Mouse (Mus musculus) liver, embryonic 18 days (tissue): ENCODE measurements around the gene Il11. TPM values are rescaled to one million over a fixed set of nuclear protein-coding genes. Genes with fewer than 3 reads are reported as not detected.

ENCODE experiments used
- polyA plus RNA-seq: library from polyadenylated mRNA; depleted of rRNA; stranded (reverse); fragments of >200 nt; gene quantifications from 2 replicates; pipeline ENCODE4 v1.2.3, GENCODE M21; 2012; rRNA removed

The Il11 gene
- 0.02 and 0.13 TPM in 2 replicates for polyA plus RNA-seq

GRCm38 (mm10) chr7:4782759-4783158, at the start of gene Il11, which contains the start of gene Tmem190:
TSS of gene Il11 (minus strand) at chr7:4782859.
TSS of gene Tmem190 (plus strand) at chr7:4782937.

GRCm38 (mm10) chr7:4812303-4813104, 29.8 kb upstream of the Il11 start, which contains the start of gene Ube2s:
TSS of gene Ube2s (minus strand) at chr7:4812590.

GRCm38 (mm10) chr7:4792278-4793212, 9.9 kb upstream of the Il11 start, which contains the start of gene Rpl28:
TSS of gene Rpl28 (plus strand) at chr7:4792874.

DNA sequence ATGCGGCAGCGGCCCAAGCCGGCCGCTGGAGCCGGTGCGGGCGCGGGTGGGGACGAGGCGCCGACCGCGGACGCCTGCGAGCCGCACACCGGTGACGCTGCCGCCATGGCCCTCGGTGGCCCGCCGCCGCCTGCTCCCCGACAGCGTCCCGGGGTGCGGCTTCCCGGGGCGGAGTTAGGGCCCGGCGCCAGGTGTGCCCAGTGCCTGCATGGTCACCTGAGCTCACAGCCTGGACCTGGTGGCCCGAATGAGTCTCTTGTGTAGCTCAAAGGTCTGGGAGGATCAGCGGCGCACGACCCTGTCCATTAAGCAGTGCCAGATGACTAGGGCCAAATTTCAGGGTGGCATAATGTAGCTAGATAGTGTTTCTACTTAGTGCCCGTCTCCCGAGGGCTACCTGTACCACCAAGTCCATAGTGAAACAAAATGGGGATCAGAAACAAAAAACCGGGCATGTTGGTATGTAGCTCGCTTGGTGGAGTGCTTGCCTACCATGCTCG, 6.8 kb upstream of the Il11 start, which contains the start of gene Tmem238:
Gene Tmem238 (minus strand): TSS at position 221 of the 500 bp plus-strand sequence.

GRCm38 (mm10) chr7:4771202-4771601, 11.5 kb downstream of the Il11 start, which contains the start of gene Fam71e2:
TSS of gene Fam71e2 (minus strand) at chr7:4771302.

GRCm38 (mm10) chr7:4752821-4753570, 29.7 kb downstream of the Il11 start, which contains the start of gene Cox6b2:
TSS of gene Cox6b2 (minus strand) at chr7:4753094.

DNA sequence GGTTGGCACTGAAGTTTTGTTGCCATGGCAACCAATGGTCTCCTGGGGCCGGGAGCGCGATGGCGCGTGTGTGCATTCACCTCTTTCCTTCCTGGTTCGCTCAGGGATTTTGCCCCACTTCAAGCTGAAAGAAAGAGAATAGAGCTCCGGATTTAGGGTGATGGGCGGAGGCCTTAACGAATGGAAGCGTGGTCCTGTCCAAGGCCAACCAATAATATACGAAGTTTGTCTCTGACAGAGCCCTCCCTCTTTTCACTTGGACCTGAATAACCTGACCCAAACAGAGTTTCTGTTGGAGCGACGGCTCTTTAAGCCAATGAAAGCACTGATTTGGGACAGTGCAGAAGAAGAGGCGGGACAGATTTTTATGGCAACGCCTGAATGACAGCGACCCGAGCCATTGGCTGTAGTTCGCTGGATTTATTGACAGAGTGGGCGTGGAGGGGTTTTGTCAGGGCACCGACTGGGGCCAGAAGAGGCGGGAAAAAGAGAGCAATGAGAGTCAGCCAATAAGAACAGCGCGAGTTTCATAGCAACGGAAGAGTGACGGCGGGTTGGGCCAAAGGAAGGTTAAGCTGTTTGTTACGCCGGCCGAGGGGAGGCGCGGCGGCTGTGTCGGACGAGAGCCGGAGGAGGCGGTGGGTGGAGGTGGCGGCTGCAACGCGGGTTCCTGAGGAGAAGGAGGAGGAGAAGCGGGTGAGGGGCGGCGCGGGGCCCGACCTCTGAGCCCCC, 42.9 kb downstream of the Il11 start, which contains the start of gene Kmt5c:
Gene Kmt5c (plus strand): TSS at position 572 of the 732 bp plus-strand sequence.

DNA sequence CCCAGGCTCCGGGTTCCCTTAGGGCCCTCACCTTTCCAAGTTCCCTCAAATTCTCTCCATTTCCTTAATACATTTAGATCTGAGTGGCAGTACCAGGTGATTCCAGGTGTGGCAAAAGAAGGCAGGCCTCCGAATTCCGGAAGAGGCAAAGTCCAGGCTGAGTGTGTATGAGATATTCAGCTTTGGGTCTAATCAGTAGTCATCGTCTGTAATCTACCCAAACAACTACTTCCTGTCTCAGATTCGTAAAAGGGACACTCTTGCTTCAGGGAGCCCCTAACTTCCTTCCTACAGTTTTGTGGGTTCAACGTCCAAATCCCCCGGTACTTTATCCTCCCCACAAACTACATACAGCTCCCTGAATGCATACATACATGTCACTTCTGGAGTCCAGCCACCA, 57.5 kb downstream of the Il11 start, which contains the start of gene Tmem150b:
Gene Tmem150b (minus strand): TSS at position 81 of the 400 bp plus-strand sequence.

Other genes starting within 250 kb of the Il11 start
- gene Syt5, start 235.3 kb downstream of the Il11 start, polyA plus RNA-seq, result 0.25 and 0.27 TPM in 2 replicates
- gene Ptprh, start 178.8 kb downstream of the Il11 start, polyA plus RNA-seq, result 0.01 and 0.04 TPM in 2 replicates
- 36.5 and 38.2 TPM in 2 replicates for gene Tmem86b, start 151.4 kb downstream of the Il11 start, polyA plus RNA-seq
- 28.8 and 34.0 TPM in 2 replicates for gene Ppp6r1, start 123.8 kb downstream of the Il11 start, polyA plus RNA-seq
- 20.4 and 21.6 TPM in 2 replicates for gene Hspbp1, start 97.8 kb downstream of the Il11 start, polyA plus RNA-seq
- gene Brsk1, start 92.3 kb downstream of the Il11 start, polyA plus RNA-seq, result 0.31 and 0.32 TPM in 2 replicates
- 0.74 and 0.80 TPM in 2 replicates for gene Tmem150b, start 57.6 kb downstream of the Il11 start, polyA plus RNA-seq
- gene Kmt5c, start 42.7 kb downstream of the Il11 start, polyA plus RNA-seq, result 53.8 and 67.2 TPM in 2 replicates
- 80.4 and 84.3 TPM in 2 replicates for gene Cox6b2, start 29.8 kb downstream of the Il11 start, polyA plus RNA-seq
- gene Fam71e2, start 11.6 kb downstream of the Il11 start, polyA plus RNA-seq, result 0.01 TPM in 1 of 2 replicates, not detected in the other
- gene Tmem190, start 78 bp upstream of the Il11 start, polyA plus RNA-seq, result not detected in 2 replicates
- gene Tmem238, start 6.8 kb upstream of the Il11 start, polyA plus RNA-seq, result 11.3 and 11.9 TPM in 2 replicates
- 244 and 284 TPM in 2 replicates for gene Rpl28, start 10.0 kb upstream of the Il11 start, polyA plus RNA-seq
- gene Ube2s, start 29.7 kb upstream of the Il11 start, polyA plus RNA-seq, result 252 and 281 TPM in 2 replicates
- gene Shisa7, start 61.8 kb upstream of the Il11 start, polyA plus RNA-seq, result 0.08 and 0.18 TPM in 2 replicates
- gene Isoc2b, start 87.4 kb upstream of the Il11 start, polyA plus RNA-seq, result 5.7 and 6.4 TPM in 2 replicates
- gene Isoc2a, start 94.3 kb upstream of the Il11 start, polyA plus RNA-seq, result 29.3 and 33.2 TPM in 2 replicates
- 0.03 and 0.05 TPM in 2 replicates for gene Gm36210, start 123.7 kb upstream of the Il11 start, polyA plus RNA-seq
- gene Zfp628, start 132.4 kb upstream of the Il11 start, polyA plus RNA-seq, result 2.1 and 2.5 TPM in 2 replicates
- gene Nat14, start 139.2 kb upstream of the Il11 start, polyA plus RNA-seq, result 0.61 and 0.77 TPM in 2 replicates
- gene Ssc5d, start 142.9 kb upstream of the Il11 start, polyA plus RNA-seq, result 0.25 and 0.30 TPM in 2 replicates
- gene Sbk2, start 181.5 kb upstream of the Il11 start, polyA plus RNA-seq, result 0.06 TPM in 1 of 2 replicates, not detected in the other
- gene Sbk3, start 188.3 kb upstream of the Il11 start, polyA plus RNA-seq, result 0.01 TPM in 2 replicates
- 8.2 and 11.4 TPM in 2 replicates for gene Zfp579, start 213.3 kb upstream of the Il11 start, polyA plus RNA-seq
- gene Zfp524, start 231.6 kb upstream of the Il11 start, polyA plus RNA-seq, result 10.6 and 11.9 TPM in 2 replicates
- gene Fiz1, start 231.8 kb upstream of the Il11 start, polyA plus RNA-seq, result 11.8 and 13.2 TPM in 2 replicates
- 0.10 TPM in 1 of 2 replicates, not detected in the other for gene Gm44973, start 232.6 kb upstream of the Il11 start, polyA plus RNA-seq
- gene Zfp865, start 237.5 kb upstream of the Il11 start, polyA plus RNA-seq, result 5.6 and 7.4 TPM in 2 replicates
- 0.32 and 0.41 TPM in 2 replicates for gene Ccdc106, start 237.7 kb upstream of the Il11 start, polyA plus RNA-seq